In genomic region chr6:22071323-22071840, GRCm38 (mm10) we compare ENCODE assay signal across 9 mouse cellular contexts.
DNase-seq lines count a peak whose midpoint lies in the region; ATAC-seq and TF ChIP-seq lines count a peak whose summit lies in the region.
"Had no signal": no experiment of that assay in that cellular context is flagged by ENCODE, and none has a peak within 500 bp of the region (broad histone marks: within the 10 kb centered on the region; RNA-seq: fewer than 3 reads in every experiment).

No protein-coding gene starts in this region.

- peak; percentile 62; the same call in 1 of the 2 replicates for ATAC-seq in midbrain, embryonic 13.5 days

- no peak overlapping the region for H3K9ac ChIP-seq in midbrain, embryonic 13.5 days (replicated peaks)

- DNase-seq in kidney, adult 2 months, result peak; percentile 4
- DNase-seq in kidney, postnatal 25 days, result no peak
- DNase-seq in ES-CJ7 (ENCODE audit: low read depth, low spot score), result peak; percentile 70
- DNase-seq in embryo, embryonic 10.5 days (ENCODE audit: low spot score), result peak; percentile 39
- no peak for DNase-seq in right cerebral cortex, postnatal 36 days (ENCODE audit: low spot score in 2 of 2)
- no peak for DNase-seq in gastrocnemius, postnatal 36 days
- no peak for DNase-seq in thymus, postnatal 14 days

- no peaks in the 10 kb centered on the region for H3K36me3 ChIP-seq in kidney, adult 2 months (ENCODE audit: control insufficient read depth, insufficient read depth, low read length)
- H3K36me3 ChIP-seq in midbrain, embryonic 13.5 days, result no peaks in the 10 kb centered on the region

- no peak for TF ChIP-seq POLR2A in kidney, adult 2 months (IDR thresholded peaks at IDR 0.05; ENCODE audit: low read depth, low read length)

- no peaks in the 10 kb centered on the region for H3K9me3 ChIP-seq in midbrain, embryonic 13.5 days
- H3K9me3 ChIP-seq: megakaryocyte, embryonic 14.5 days had no signal

- 42% methylated on average over 4 of the region's 4 CpGs for WGBS in kidney, adult 2 months
- WGBS in midbrain, embryonic 13.5 days, result 36% methylated on average over 4 of the region's 4 CpGs

- TF ChIP-seq CTCF in kidney, adult 2 months (conservative IDR thresholded peaks at IDR 0.05; ENCODE audit: insufficient read depth, insufficient read length, low read depth, low read length), result no peak

- H3K4me2 ChIP-seq in midbrain, embryonic 13.5 days (replicated peaks), result peak overlapping the region; percentile 26; the same call in 1 of the 2 replicates

- H3K27me3 ChIP-seq in kidney, adult 2 months (replicated peaks; ENCODE audit: control insufficient read depth, insufficient read depth, low read length), result no peaks in the 10 kb centered on the region
- H3K27me3 ChIP-seq in midbrain, embryonic 13.5 days, result no peaks in the 10 kb centered on the region

- no peaks in the 10 kb centered on the region for H3K4me1 ChIP-seq in kidney, adult 2 months (ENCODE audit: control insufficient read depth, insufficient read depth, low read length)
- no peaks in the 10 kb centered on the region for H3K4me1 ChIP-seq in midbrain, embryonic 13.5 days (replicated peaks)
- H3K4me1 ChIP-seq: megakaryocyte, embryonic 14.5 days had no signal

- H3K27ac ChIP-seq in kidney, adult 2 months (ENCODE audit: insufficient read depth, low read depth, low read length), result no peak overlapping the region
- H3K27ac ChIP-seq in midbrain, embryonic 13.5 days, result no peak overlapping the region

- H3K4me3 ChIP-seq in kidney, adult 2 months (ENCODE audit: insufficient read depth, low read depth, low read length), result no peak overlapping the region
- H3K4me3 ChIP-seq in midbrain, embryonic 13.5 days (replicated peaks), result no peak overlapping the region
- H3K4me3 ChIP-seq: megakaryocyte, embryonic 14.5 days had no signal

- intact Hi-C loops in gastrocnemius, postnatal 36 days (cut with DNase I), result no loop called here

Comparison
In these comparisons a context has a peak if more than half of its experiments do, and no peak if none do; other contexts are left out.
1. DNase-seq: peak in kidney, adult 2 months (single experiment), ES-CJ7 (single experiment) and embryo, embryonic 10.5 days (single experiment); none in kidney, postnatal 25 days (0 of 2), right cerebral cortex, postnatal 36 days (0 of 2), gastrocnemius, postnatal 36 days (0 of 2) and thymus, postnatal 14 days (single experiment).